Mouse (Mus musculus): Measurements from ENCODE around the gene Col8a1. TPM values are rescaled to one million over a fixed set of nuclear protein-coding genes. Genes with fewer than 3 reads are reported as not detected.

Gene Col8a1
- 2.9 and 3.2 TPM in 2 replicates for polyA plus RNA-seq (2014; fragmentation: Nextera tagmentation; extraction: Ambion mirVana)

GRCm38 (mm10) chr16:57754526-57755125 lies at the start of gene Col8a1:
Gene Col8a1, minus strand, starts transcription at chr16:57754737.
- H3K9me3 ChIP-seq (ENCODE audit: control insufficient read depth, low read length), result no peaks in the 10 kb centered on the region
- DNase-seq (ENCODE audit: low spot score), result no peak

GRCm38 (mm10) chr16:57801886-57802285 lies 47.3 kb upstream of the Col8a1 start:
- WGBS, result 92% methylated on average over 2 of the region's 2 CpGs

More at GRCm38 (mm10) chr16:57754526-57755125, at the start of gene Col8a1:
- Histone ChIP-seq H3K36me3 (ENCODE audit: control insufficient read depth, insufficient read depth, low read length) (no peaks in the 10 kb centered on the region), H3K27ac (ENCODE audit: low read depth) (no peak within 1 kb of the TSS), H3K27me3 (replicated peaks; ENCODE audit: control insufficient read depth, insufficient read depth, low read length) (0 out of 2 replicates have a peak, but pooled peaks cover 6% of the 10 kb centered on the region), H3K4me2 (ENCODE audit: low read length) (peak within 1 kb of the TSS; percentile 68), H3K9ac (ENCODE audit: low read length) (peak within 1 kb of the TSS; percentile 20; the same call in 1 of the 2 replicates), H3K4me3 (ENCODE audit: low read depth, low read length) (peak within 1 kb of the TSS; percentile 32), H3K4me1 (replicated peaks; ENCODE audit: control insufficient read depth, insufficient read depth, low read length) (peaks cover 4% of the 10 kb centered on the region; the same call in 1 of the 2 replicates)
- no peak for ATAC-seq (replicated peaks; ENCODE audit: low FRiP score, low TSS enrichment, low read depth)
- 3% methylated on average over 19 of the region's 19 CpGs for WGBS

GRCm38 (mm10) chr16:57796321-57796720 lies 41.8 kb upstream of the Col8a1 start:
- Histone ChIP-seq H3K4me2 (ENCODE audit: low read length) (no peak overlapping the region), H3K9ac (ENCODE audit: low read length) (no peak overlapping the region), H3K4me1 (replicated peaks; ENCODE audit: control insufficient read depth, insufficient read depth, low read length) (no peaks in the 10 kb centered on the region), H3K27me3 (replicated peaks; ENCODE audit: control insufficient read depth, insufficient read depth, low read length) (no peaks in the 10 kb centered on the region), H3K36me3 (ENCODE audit: control insufficient read depth, insufficient read depth, low read length) (no peaks in the 10 kb centered on the region), H3K9me3 (ENCODE audit: control insufficient read depth, low read length) (no peaks in the 10 kb centered on the region), H3K4me3 (ENCODE audit: low read depth, low read length) (no peak overlapping the region), H3K27ac (ENCODE audit: low read depth) (no peak overlapping the region)
- ATAC-seq (replicated peaks; ENCODE audit: low FRiP score, low TSS enrichment, low read depth), result no peak
- WGBS, result 72% methylated on average over 6 of the region's 6 CpGs
- DNase-seq (ENCODE audit: low spot score), result no peak

More at GRCm38 (mm10) chr16:57801886-57802285, 47.3 kb upstream of the Col8a1 start:
- Histone ChIP-seq H3K27ac (ENCODE audit: low read depth) (no peak overlapping the region), H3K36me3 (ENCODE audit: control insufficient read depth, insufficient read depth, low read length) (no peaks in the 10 kb centered on the region), H3K4me2 (ENCODE audit: low read length) (no peak overlapping the region), H3K27me3 (replicated peaks; ENCODE audit: control insufficient read depth, insufficient read depth, low read length) (no peaks in the 10 kb centered on the region), H3K4me1 (replicated peaks; ENCODE audit: control insufficient read depth, insufficient read depth, low read length) (no peaks in the 10 kb centered on the region), H3K9ac (ENCODE audit: low read length) (no peak overlapping the region), H3K4me3 (ENCODE audit: low read depth, low read length) (no peak overlapping the region), H3K9me3 (ENCODE audit: control insufficient read depth, low read length) (no peaks in the 10 kb centered on the region)
- DNase-seq (ENCODE audit: low spot score) (no peak), ATAC-seq (replicated peaks; ENCODE audit: low FRiP score, low TSS enrichment, low read depth) (no peak)

- no peaks in the 10 kb centered on the region for H3K36me3 ChIP-seq (ENCODE audit: control insufficient read depth, insufficient read depth, low read length)
- no peak overlapping the region for H3K4me3 ChIP-seq (ENCODE audit: low read depth, low read length)
- H3K4me1 ChIP-seq (replicated peaks; ENCODE audit: control insufficient read depth, insufficient read depth, low read length), result no peaks in the 10 kb centered on the region
- H3K27ac ChIP-seq (ENCODE audit: low read depth), result no peak overlapping the region
- no peaks in the 10 kb centered on the region for H3K27me3 ChIP-seq (replicated peaks; ENCODE audit: control insufficient read depth, insufficient read depth, low read length)
- DNase-seq (ENCODE audit: low spot score), result no peak
- no peak for ATAC-seq (replicated peaks; ENCODE audit: low FRiP score, low TSS enrichment, low read depth)
- H3K9me3 ChIP-seq (ENCODE audit: control insufficient read depth, low read length), result no peaks in the 10 kb centered on the region
- H3K4me2 ChIP-seq (ENCODE audit: low read length), result no peak overlapping the region
- H3K9ac ChIP-seq (ENCODE audit: low read length), result no peak overlapping the region
Observed at GRCm38 (mm10) chr16:57779011-57779410, 24.5 kb upstream of the Col8a1 start.

GRCm38 (mm10) chr16:57765615-57766014 lies 11.1 kb upstream of the Col8a1 start:
- H3K4me1 ChIP-seq (replicated peaks; ENCODE audit: control insufficient read depth, insufficient read depth, low read length), result no peaks in the 10 kb centered on the region
- H3K27me3 ChIP-seq (replicated peaks; ENCODE audit: control insufficient read depth, insufficient read depth, low read length), result no peaks in the 10 kb centered on the region
- H3K36me3 ChIP-seq (ENCODE audit: control insufficient read depth, insufficient read depth, low read length), result no peaks in the 10 kb centered on the region
- H3K9me3 ChIP-seq (ENCODE audit: control insufficient read depth, low read length), result no peaks in the 10 kb centered on the region
- H3K4me3 ChIP-seq (ENCODE audit: low read depth, low read length), result no peak overlapping the region
- no peak overlapping the region for H3K27ac ChIP-seq (ENCODE audit: low read depth)
- no peak overlapping the region for H3K4me2 ChIP-seq (ENCODE audit: low read length)
- DNase-seq (ENCODE audit: low spot score) (no peak), ATAC-seq (replicated peaks; ENCODE audit: low FRiP score, low TSS enrichment, low read depth) (no peak)
- WGBS, result 70% methylated on average over 3 of the region's 3 CpGs
- no peak overlapping the region for H3K9ac ChIP-seq (ENCODE audit: low read length)

GRCm38 (mm10) chr16:57759862-57760261 lies 5.3 kb upstream of the Col8a1 start:
- no peaks in the 10 kb centered on the region for H3K9me3 ChIP-seq (ENCODE audit: control insufficient read depth, low read length)
- peaks cover under 1% of the 10 kb centered on the region; the same call in 1 of the 2 replicates for H3K4me1 ChIP-seq (replicated peaks; ENCODE audit: control insufficient read depth, insufficient read depth, low read length)
- ATAC-seq (replicated peaks; ENCODE audit: low FRiP score, low TSS enrichment, low read depth) (no peak), DNase-seq (ENCODE audit: low spot score) (no peak)
- no peaks in the 10 kb centered on the region for H3K36me3 ChIP-seq (ENCODE audit: control insufficient read depth, insufficient read depth, low read length)
- WGBS, result 64% methylated on average over 2 of the region's 2 CpGs
- H3K27ac ChIP-seq (ENCODE audit: low read depth), result no peak overlapping the region
- H3K27me3 ChIP-seq (replicated peaks; ENCODE audit: control insufficient read depth, insufficient read depth, low read length), result no peaks in the 10 kb centered on the region
- no peak overlapping the region for H3K4me3 ChIP-seq (ENCODE audit: low read depth, low read length)
- no peak overlapping the region for H3K9ac ChIP-seq (ENCODE audit: low read length)
- no peak overlapping the region for H3K4me2 ChIP-seq (ENCODE audit: low read length)

GRCm38 (mm10) chr16:57755708-57756107 lies 1.2 kb upstream of the Col8a1 start:
- 51% methylated on average over 5 of the region's 5 CpGs for WGBS
- DNase-seq (ENCODE audit: low spot score), result no peak

GRCm38 (mm10) chr16:57755241-57755640 lies 704 bp upstream of the Col8a1 start:
- peaks cover 4% of the 10 kb centered on the region; the same call in 1 of the 2 replicates for H3K4me1 ChIP-seq (replicated peaks; ENCODE audit: control insufficient read depth, insufficient read depth, low read length)
- no peak for DNase-seq (ENCODE audit: low spot score)
- peak overlapping the region; percentile 32 for H3K4me3 ChIP-seq (ENCODE audit: low read depth, low read length)
- peak overlapping the region; percentile 8; the same call in 1 of the 2 replicates for H3K9ac ChIP-seq (ENCODE audit: low read length)
- H3K36me3 ChIP-seq (ENCODE audit: control insufficient read depth, insufficient read depth, low read length), result no peaks in the 10 kb centered on the region
- H3K4me2 ChIP-seq (ENCODE audit: low read length), result peak overlapping the region; percentile 68
- H3K9me3 ChIP-seq (ENCODE audit: control insufficient read depth, low read length), result no peaks in the 10 kb centered on the region
- 18% methylated on average over 12 of the region's 12 CpGs for WGBS
- ATAC-seq (replicated peaks; ENCODE audit: low FRiP score, low TSS enrichment, low read depth), result 0 out of 2 replicates have a peak, but pooled peaks have one; percentile 53
- H3K27ac ChIP-seq (ENCODE audit: low read depth), result no peak overlapping the region
- 0 out of 2 replicates have a peak, but pooled peaks cover 6% of the 10 kb centered on the region for H3K27me3 ChIP-seq (replicated peaks; ENCODE audit: control insufficient read depth, insufficient read depth, low read length)

More at GRCm38 (mm10) chr16:57755708-57756107, 1.2 kb upstream of the Col8a1 start:
- H3K27ac ChIP-seq (ENCODE audit: low read depth), result no peak overlapping the region
- H3K9me3 ChIP-seq (ENCODE audit: control insufficient read depth, low read length), result no peaks in the 10 kb centered on the region
- peak overlapping the region; percentile 68 for H3K4me2 ChIP-seq (ENCODE audit: low read length)
- peaks cover 4% of the 10 kb centered on the region; the same call in 1 of the 2 replicates for H3K4me1 ChIP-seq (replicated peaks; ENCODE audit: control insufficient read depth, insufficient read depth, low read length)
- H3K4me3 ChIP-seq (ENCODE audit: low read depth, low read length), result no peak overlapping the region
- 0 out of 2 replicates have a peak, but pooled peaks cover 6% of the 10 kb centered on the region for H3K27me3 ChIP-seq (replicated peaks; ENCODE audit: control insufficient read depth, insufficient read depth, low read length)
- no peaks in the 10 kb centered on the region for H3K36me3 ChIP-seq (ENCODE audit: control insufficient read depth, insufficient read depth, low read length)
- H3K9ac ChIP-seq (ENCODE audit: low read length), result no peak overlapping the region
- no peak for ATAC-seq (replicated peaks; ENCODE audit: low FRiP score, low TSS enrichment, low read depth)
